Mouse (Mus musculus) ES-E14 (cell line): ENCODE measurements around the gene Efna5. TPM values are rescaled to one million over a fixed set of nuclear protein-coding genes. Genes with fewer than 3 reads are reported as not detected.
A peak's percentile ranks its signal among the peaks of the same experiment; 100 is the strongest.

Experiments
- DNase-seq: peaks from one replicate; pipeline ENCODE4 v3.0.0-alpha.2; 2013; ENCODE audit warnings: low read depth, low spot score
- H3K27ac ChIP-seq: 2 replicates; pipeline ENCODE4 v1.5.1; 2012; ENCODE audit warnings: low read depth, mild to moderate bottlenecking, low read length, moderate library complexity, mixed read lengths; ENCODE audit not compliant: poor library complexity, insufficient read depth, severe bottlenecking
- H3K36me3 ChIP-seq: 2 replicates; pipeline ENCODE4 v1.6.1; 2012; ENCODE audit warnings: mild to moderate bottlenecking, low read length, moderate library complexity, mixed read lengths; ENCODE audit not compliant: control insufficient read depth, poor library complexity, insufficient read depth, severe bottlenecking
- H3K4me1 ChIP-seq, 2 experiments: fragments of 150-350 bp in 1 of 2; sonication (generic) in 1 of 2; 2 replicates each; pipeline ENCODE4 v1.6.1; 2012; ENCODE audit warnings: low read length in 2 of 2, mild to moderate bottlenecking in 1 of 2, mixed read lengths in 1 of 2; ENCODE audit not compliant: control insufficient read depth in 2 of 2, insufficient read depth in 2 of 2, poor library complexity in 1 of 2
- H3K4me3 ChIP-seq, 2 experiments: fragments of 150-350 bp in 1 of 2; sonication (generic) in 1 of 2; 2 replicates each; pipeline ENCODE4 v1.5.1; 2012; ENCODE audit warnings: low read length in 2 of 2, low read depth in 1 of 2, mild to moderate bottlenecking in 1 of 2, mixed read lengths in 1 of 2; ENCODE audit not compliant: insufficient read depth in 1 of 2, poor library complexity in 1 of 2, severe bottlenecking in 1 of 2
- H3K9ac ChIP-seq: 2 replicates; pipeline ENCODE4 v1.6.1; 2012; ENCODE audit warnings: low read depth, mild to moderate bottlenecking, low read length, mixed read lengths; ENCODE audit not compliant: poor library complexity, insufficient read depth, severe bottlenecking
- H3K9me3 ChIP-seq: fragments of 150-350 bp; sonication (generic); 2 replicates; pipeline ENCODE4 v1.6.1; 2012; ENCODE audit warnings: low read depth, mild to moderate bottlenecking, low read length; ENCODE audit not compliant: control insufficient read depth, insufficient read depth
- CHD2 ChIP-seq: IDR thresholded peaks from 2 replicates; pipeline ENCODE4 v1.6.1; 2014; ENCODE audit warnings: mild to moderate bottlenecking, low read depth, low read length, inconsistent platforms
- HCFC1 ChIP-seq: IDR thresholded peaks from 2 replicates; pipeline ENCODE4 v1.6.1; 2012; ENCODE audit warnings: low read length, inconsistent platforms, borderline replicate concordance; ENCODE audit not compliant: insufficient read depth
- MAFK ChIP-seq: IDR thresholded peaks from 2 replicates; pipeline ENCODE4 v1.6.1; 2014; ENCODE audit warnings: mild to moderate bottlenecking, low read depth, low read length, inconsistent platforms; ENCODE audit not compliant: insufficient read depth
- ZC3H11A ChIP-seq: IDR thresholded peaks from 2 replicates; pipeline ENCODE4 v1.6.1; 2012; ENCODE audit warnings: low read depth, mild to moderate bottlenecking, inconsistent platforms, low read length, borderline replicate concordance
- ZNF384 ChIP-seq: IDR thresholded peaks from 2 replicates; pipeline ENCODE4 v1.6.1; 2012; ENCODE audit warnings: low read depth, low read length, inconsistent platforms
- in situ Hi-C, 2 experiments: fragments of 600-800 bp; cut with MboI; formaldehyde crosslinking; loops; one replicate each; pipeline ENCODE4 v1.15.1; 2025; ENCODE audit warnings: low sequenced_read_pairs in 2 of 2, inconsistent platforms in 1 of 2; ENCODE audit not compliant: unreplicated experiment in 2 of 2
- total RNA-seq: library from RNA; depleted of rRNA; stranded (reverse); fragments of 300-350 nt; gene quantifications from 2 replicates; pipeline ENCODE4 v1.2.3, GENCODE M21; 2012

Gene Efna5
- total RNA-seq, 1 experiment, result 3.8 TPM

- TF ChIP-seq ZNF384 (no peak), MAFK (no peak), ZC3H11A (no peak), CHD2 (no peak), HCFC1 (no peak)
- in situ Hi-C loops, result no loop called here
- peak; percentile 1 for DNase-seq
- Histone ChIP-seq H3K27ac (no peak overlapping the region), H3K36me3 (no peaks in the 10 kb centered on the region), H3K4me1 (peaks cover 0 to 2% of the 10 kb centered on the region in 2 experiments; a peak in 1 of 4 replicates), H3K9ac (no peak overlapping the region), H3K9me3 (no peaks in the 10 kb centered on the region), H3K4me3 (peak overlapping the region in 1 of 2 experiments; percentile 52; a peak in 3 of 4 replicates)
Measured at GRCm38 (mm10) chr17:62784274-62785171, 96.6 kb downstream of the Efna5 start.

- DNase-seq, result peak; percentile 80
- H3K4me1 ChIP-seq, result peaks cover 0 to 2% of the 10 kb centered on the region in 2 experiments; a peak in 1 of 4 replicates
- in situ Hi-C loops, result no loop called here
- TF ChIP-seq MAFK (peak; percentile 68; the same call in 1 of the 2 replicates), ZNF384 (peak; percentile 98), CHD2 (no peak), HCFC1 (no peak), ZC3H11A (0 out of 2 replicates have a peak, but pooled peaks have one; percentile 30)
- H3K9me3 ChIP-seq, result no peaks in the 10 kb centered on the region
- no peak overlapping the region for H3K27ac ChIP-seq
- H3K9ac ChIP-seq, result no peak overlapping the region
- no peaks in the 10 kb centered on the region for H3K36me3 ChIP-seq
- H3K4me3 ChIP-seq, result peak overlapping the region in 1 of 2 experiments; percentile 52; a peak in 3 of 4 replicates
Measured at GRCm38 (mm10) chr17:62783524-62784273, 97.4 kb downstream of the Efna5 start.

DNA sequence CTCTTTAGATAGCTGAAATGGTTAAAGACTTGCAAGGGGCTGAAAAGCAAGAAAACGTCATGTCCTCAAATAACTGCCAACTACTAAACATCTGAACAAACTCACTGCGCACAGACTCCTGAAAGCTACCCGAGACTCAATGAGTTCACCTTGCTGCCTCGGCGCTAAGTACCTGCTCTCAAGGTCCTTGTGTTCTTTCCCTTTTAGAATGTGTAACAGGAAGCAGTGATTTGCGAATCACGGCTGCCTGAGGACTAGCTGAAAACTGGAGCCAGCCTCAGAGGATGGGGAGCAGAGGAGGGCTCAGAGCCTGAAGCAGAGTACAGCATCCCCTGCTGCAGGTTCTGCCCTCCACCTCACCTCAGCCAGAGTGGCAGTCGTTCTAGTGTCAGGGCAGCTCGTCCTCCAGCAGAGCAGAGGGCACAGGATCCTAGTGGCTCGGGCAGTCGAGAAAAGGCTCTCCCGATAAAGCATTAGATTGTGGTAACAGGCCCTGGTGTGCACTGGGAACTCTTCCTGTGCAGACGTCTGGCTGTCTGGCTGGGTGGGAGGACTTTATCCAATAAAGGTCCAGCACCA is 98.2 kb downstream of the Efna5 start:
- in situ Hi-C loops, result no loop called here
- H3K4me3 ChIP-seq, result no peak overlapping the region
- no peak for DNase-seq
- no peak for TF ChIP-seq ZC3H11A
- no peak for TF ChIP-seq HCFC1
- TF ChIP-seq ZNF384, result no peak
- TF ChIP-seq MAFK, result no peak
- H3K36me3 ChIP-seq, result no peaks in the 10 kb centered on the region
- no peaks in the 10 kb centered on the region for H3K9me3 ChIP-seq
- H3K27ac ChIP-seq, result no peak overlapping the region
- H3K9ac ChIP-seq, result no peak overlapping the region
- H3K4me1 ChIP-seq, result peaks cover 0 to 2% of the 10 kb centered on the region in 2 experiments; a peak in 1 of 4 replicates

DNA sequence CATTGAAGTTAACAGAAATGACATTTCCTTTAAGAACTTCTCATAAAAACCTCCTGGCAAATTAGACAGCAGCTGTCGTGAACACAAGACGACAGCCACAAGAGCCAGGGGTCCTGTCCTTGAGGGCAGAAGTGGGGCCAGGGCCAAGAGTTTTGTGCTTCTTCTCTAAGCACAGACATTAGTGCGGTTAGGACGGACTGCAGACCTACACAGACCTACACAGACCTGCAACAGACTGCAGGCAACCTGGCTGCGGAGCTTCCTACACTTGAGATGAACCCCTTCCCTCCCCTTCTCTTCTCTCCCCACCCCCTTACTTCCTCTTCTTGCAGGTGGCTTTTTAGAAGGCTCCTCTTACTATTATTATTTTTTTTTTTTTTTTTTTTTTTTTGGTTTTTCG is 100.0 kb downstream of the Efna5 start:
- Histone ChIP-seq H3K27ac (no peak overlapping the region), H3K9me3 (no peaks in the 10 kb centered on the region), H3K4me3 (no peak overlapping the region), H3K36me3 (no peaks in the 10 kb centered on the region), H3K9ac (no peak overlapping the region), H3K4me1 (peaks cover 0 to 2% of the 10 kb centered on the region in 2 experiments; a peak in 1 of 4 replicates)
- in situ Hi-C loops, result no loop called here
- no peak for TF ChIP-seq MAFK
- TF ChIP-seq ZNF384, result no peak
- no peak for TF ChIP-seq CHD2
- no peak for TF ChIP-seq HCFC1
- TF ChIP-seq ZC3H11A, result no peak
- DNase-seq, result no peak
